Mouse (Mus musculus): Measurements from ENCODE around the gene Eif5a2. TPM values are rescaled to one million over a fixed set of nuclear protein-coding genes. Genes with fewer than 3 reads are reported as not detected.

Eif5a2 gene
- 2.1 and 3.3 TPM in 2 replicates for polyA plus RNA-seq (2015; fragmentation: Nextera tagmentation; extraction: Ambion mirVana)

GRCm38 (mm10) chr3:28780994-28781393 is at the start of gene Eif5a2:
Gene Eif5a2, plus strand, starts transcription at chr3:28781276.

GRCm38 (mm10) chr3:28805301-28806097 is 24.4 kb downstream of the Eif5a2 start, which contains the start of gene Rpl22l1:
Gene Rpl22l1, plus strand, starts transcription at chr3:28805436.

Other genes with a start within 250 kb of the Eif5a2 start
- 0.22 TPM in 1 of 2 replicates, not detected in the other for gene Slc2a2, start 83.4 kb upstream of the Eif5a2 start, polyA plus RNA-seq (2015; fragmentation: Nextera tagmentation; extraction: Ambion mirVana)
- gene Rpl22l1, start 24.2 kb downstream of the Eif5a2 start, polyA plus RNA-seq (2015; fragmentation: Nextera tagmentation; extraction: Ambion mirVana), result 305 and 390 TPM in 2 replicates
- not detected in 2 replicates for gene Gm1527, start 111.3 kb downstream of the Eif5a2 start, polyA plus RNA-seq (2015; fragmentation: Nextera tagmentation; extraction: Ambion mirVana)